Mouse (Mus musculus): ENCODE measurements around the gene Rad21l. TPM values are rescaled to one million over a fixed set of nuclear protein-coding genes. Genes with fewer than 3 reads are reported as not detected.

Gene Rad21l
- not detected for total RNA-seq (2021)
- long read RNA-seq, experiment 1, result 0 reads
- long read RNA-seq, experiment 2, result 0 reads

GRCm38 (mm10) chr2:151668433-151668832, at the start of gene Rad21l:
TSS of gene Rad21l (minus strand) at chr2:151668533.
- DNase-seq, result no peak
- intact Hi-C loops (cut with DNase I), result no loop called here

GRCm38 (mm10) chr2:151716318-151717055, 48.2 kb upstream of the Rad21l start:
- intact Hi-C loops (cut with DNase I), result no loop called here
- DNase-seq, result no peak

GRCm38 (mm10) chr2:151715526-151715925, 47.2 kb upstream of the Rad21l start:
- intact Hi-C loops (cut with DNase I), result no loop called here
- no peak for DNase-seq

- intact Hi-C loops (cut with DNase I), result loop anchor here (1.0 kb wide), 1 partner anchor 38 kb away; no protein-coding TSS in a partner anchor
- DNase-seq, result no peak
These were observed 44.3 kb upstream of the Rad21l start for GRCm38 (mm10) chr2:151712647-151713046.

- no peak for DNase-seq
- intact Hi-C loops (cut with DNase I), result no loop called here
These were observed 34.5 kb upstream of the Rad21l start for GRCm38 (mm10) chr2:151702851-151703190.

GRCm38 (mm10) chr2:151702146-151702850, 34.0 kb upstream of the Rad21l start:
- DNase-seq, result peak in 1 of 2 experiments; percentile 25
- intact Hi-C loops (cut with DNase I), result no loop called here

GRCm38 (mm10) chr2:151701231-151702145, 33.2 kb upstream of the Rad21l start, which contains the start of gene Tmem74b:
TSS of gene Tmem74b (plus strand) at chr2:151702008.
- DNase-seq, result no peak
- intact Hi-C loops (cut with DNase I), result no loop called here

GRCm38 (mm10) chr2:151682976-151683375, 14.6 kb upstream of the Rad21l start:
- no peak for DNase-seq
- intact Hi-C loops (cut with DNase I), result loop anchor here (5.0 kb wide), 1 partner anchor 101 kb away; no protein-coding TSS in a partner anchor

GRCm38 (mm10) chr2:151682357-151682756, 14.0 kb upstream of the Rad21l start:
- intact Hi-C loops (cut with DNase I), result loop anchor here (5.0 kb wide), 1 partner anchor 100 kb away; no protein-coding TSS in a partner anchor
- DNase-seq, result no peak

- DNase-seq, result no peak
These were observed 7.9 kb upstream of the Rad21l start for GRCm38 (mm10) chr2:151676234-151676633.

GRCm38 (mm10) chr2:151670968-151671329, 2.6 kb upstream of the Rad21l start:
- DNase-seq, result no peak
- intact Hi-C loops (cut with DNase I), result loop anchor here (10.0 kb wide), 1 partner anchor 176 kb away; the partner anchor contains the start of gene Nsfl1c

More at GRCm38 (mm10) chr2:151676234-151676633, 7.9 kb upstream of the Rad21l start:
- intact Hi-C loops (cut with DNase I), result loop anchor here (10.0 kb wide), 1 partner anchor 181 kb away; the partner anchor contains the start of gene Nsfl1c

GRCm38 (mm10) chr2:151670026-151670967, 2.0 kb upstream of the Rad21l start:
- DNase-seq, result no peak
- intact Hi-C loops (cut with DNase I), result loop anchor here (10.0 kb wide), 1 partner anchor 175 kb away; the partner anchor contains the start of gene Nsfl1c

GRCm38 (mm10) chr2:151652053-151652452, 16.3 kb downstream of the Rad21l start:
- no peak for DNase-seq
- intact Hi-C loops (cut with DNase I), result no loop called here

- no peak for DNase-seq
- intact Hi-C loops (cut with DNase I), result no loop called here
These were observed 32.3 kb downstream of the Rad21l start for GRCm38 (mm10) chr2:151636015-151636402.

GRCm38 (mm10) chr2:151635362-151636014, 32.8 kb downstream of the Rad21l start:
- intact Hi-C loops (cut with DNase I), result no loop called here
- no peak for DNase-seq

GRCm38 (mm10) chr2:151634903-151635302, 33.4 kb downstream of the Rad21l start:
- intact Hi-C loops (cut with DNase I), result no loop called here
- DNase-seq, result no peak

- intact Hi-C loops (cut with DNase I), result no loop called here
- no peak for DNase-seq
These were observed 35.4 kb downstream of the Rad21l start for GRCm38 (mm10) chr2:151632982-151633381.

GRCm38 (mm10) chr2:151632159-151632814, 36.0 kb downstream of the Rad21l start, which contains the start of gene Snph:
TSS of gene Snph (minus strand) at chr2:151632593.
- intact Hi-C loops (cut with DNase I), result no loop called here
- peak; percentile 38 to 47 for DNase-seq
